11 mouse cellular contexts compared by ENCODE assay signal in genomic region chr13:54577652-54578507, GRCm38 (mm10). TPM values are rescaled to one million over a fixed set of nuclear protein-coding genes. Genes with fewer than 3 reads are reported as not detected.
A peak's percentile ranks its signal among the peaks of the same experiment; 100 is the strongest.
DNase-seq lines count a peak whose midpoint lies in the region; ATAC-seq and TF ChIP-seq lines count a peak whose summit lies in the region.
"Had no signal": no experiment of that assay in that cellular context is flagged by ENCODE, and none has a peak within 500 bp of the region (broad histone marks: within the 10 kb centered on the region; RNA-seq: fewer than 3 reads in every experiment).

No protein-coding gene starts in this region.

- peak overlapping the region; percentile 23 for H3K4me2 ChIP-seq in liver, embryonic 15.5 days
- H3K4me2 ChIP-seq: limb, embryonic 15.5 days had no signal

- peak; percentile 40; the same call in 1 of the 2 replicates for TF ChIP-seq POLR2A in bone marrow, adult 2 months (IDR thresholded peaks at IDR 0.05; ENCODE audit: borderline replicate concordance, control insufficient read depth, low read depth, low read length)

- peaks cover 23% of the 10 kb centered on the region for H3K36me3 ChIP-seq in liver, embryonic 15.5 days (replicated peaks)

- DNase-seq in lung, postnatal 4 days, result peak; percentile 33 to 38
- no peak for DNase-seq in lung, postnatal 25 days (ENCODE audit: low spot score)
- peak; percentile 57 to 66 for DNase-seq in spleen, postnatal 36 days (ENCODE audit: low spot score in 2 of 2)
- DNase-seq in cerebellum, postnatal 25 days, result no peak
- DNase-seq in right cerebral cortex, postnatal 4 days, result no peak
- DNase-seq: adrenal gland, postnatal 14 days; cerebellum, adult 2 months had no signal

- H3K27ac ChIP-seq in bone marrow, adult 2 months (ENCODE audit: control insufficient read depth, insufficient read depth, low read depth, low read length, poor library complexity), result peak overlapping the region; percentile 49; the same call in 1 of the 2 replicates
- 0 out of 2 replicates have a peak overlapping the region, but pooled peaks have one; percentile 38 for H3K27ac ChIP-seq in liver, embryonic 15.5 days (replicated peaks)
- H3K27ac ChIP-seq: limb, embryonic 15.5 days had no signal

- TF ChIP-seq CTCF in bone marrow, adult 2 months (IDR thresholded peaks at IDR 0.05; ENCODE audit: control insufficient read depth, insufficient read depth, low read length), result no peak

- H3K4me1 ChIP-seq in bone marrow, adult 2 months (ENCODE audit: control insufficient read depth, insufficient read depth, low read length), result peaks cover 6% of the 10 kb centered on the region
- peaks cover 43% of the 10 kb centered on the region for H3K4me1 ChIP-seq in liver, embryonic 15.5 days (replicated peaks)

- H3K27me3 ChIP-seq in liver, embryonic 15.5 days, result peaks cover 14% of the 10 kb centered on the region

- 43% methylated on average over 21 of the region's 21 CpGs for WGBS in bone marrow, adult 2 months
- WGBS in liver, embryonic 15.5 days (ENCODE audit: insufficient replicate concordance), result 60% methylated on average over 21 of the region's 21 CpGs

- H3K9ac ChIP-seq in liver, embryonic 15.5 days, result no peak overlapping the region
- H3K9ac ChIP-seq: limb, embryonic 15.5 days had no signal

- no peaks in the 10 kb centered on the region for H3K9me3 ChIP-seq in liver, embryonic 15.5 days (replicated peaks)
- H3K9me3 ChIP-seq: limb, embryonic 15.5 days had no signal

- ATAC-seq in liver, embryonic 15.5 days (ENCODE audit: insufficient read depth), result no peak
- ATAC-seq: intestine, postnatal 0 days had no signal

- no peak overlapping the region for H3K4me3 ChIP-seq in bone marrow, adult 2 months (replicated peaks; ENCODE audit: control insufficient read depth, low read depth, low read length)
- no peak overlapping the region for H3K4me3 ChIP-seq in liver, embryonic 15.5 days (replicated peaks)
- H3K4me3 ChIP-seq: limb, embryonic 15.5 days had no signal

RNA-seq across cellular contexts. Expression of gene Arl10, which starts 3.1 kb away (rescaled TPM):
- polyA plus RNA-seq in bone marrow, adult 2 months (2011; ENCODE audit: insufficient read depth, insufficient read length, low replicate concordance, missing spikeins), result 6.0 and 6.2 TPM in 2 replicates
- 7.0 and 8.2 TPM in 2 replicates for polyA plus RNA-seq in liver, embryonic 15.5 days (2015; fragmentation: Nextera tagmentation; extraction: Ambion mirVana)

RNA-seq across cellular contexts. Expression of gene Nop16, which starts 12.0 kb away (rescaled TPM):
- polyA plus RNA-seq in bone marrow, adult 2 months (2011; ENCODE audit: insufficient read depth, insufficient read length, low replicate concordance, missing spikeins), result 9.5 and 16.1 TPM in 2 replicates
- polyA plus RNA-seq in liver, embryonic 15.5 days (2015; fragmentation: Nextera tagmentation; extraction: Ambion mirVana), result 43.2 and 47.0 TPM in 2 replicates

RNA-seq across cellular contexts. Expression of gene Higd2a, which starts 12.1 kb away (rescaled TPM):
- polyA plus RNA-seq in bone marrow, adult 2 months (2011; ENCODE audit: insufficient read depth, insufficient read length, low replicate concordance, missing spikeins), result 40.1 and 41.2 TPM in 2 replicates
- polyA plus RNA-seq in liver, embryonic 15.5 days (2015; fragmentation: Nextera tagmentation; extraction: Ambion mirVana), result 94.3 and 106 TPM in 2 replicates

RNA-seq across cellular contexts. Expression of gene 4833439L19Rik, which starts 12.6 kb away (rescaled TPM):
- polyA plus RNA-seq in bone marrow, adult 2 months (2011; ENCODE audit: insufficient read depth, insufficient read length, low replicate concordance, missing spikeins), result 17.9 and 24.8 TPM in 2 replicates
- polyA plus RNA-seq in liver, embryonic 15.5 days (2015; fragmentation: Nextera tagmentation; extraction: Ambion mirVana), result 48.5 and 49.7 TPM in 2 replicates

RNA-seq across cellular contexts. Expression of gene Cltb, which starts 33.3 kb away (rescaled TPM):
- 19.8 TPM in 2 replicates for polyA plus RNA-seq in bone marrow, adult 2 months (2011; ENCODE audit: insufficient read depth, insufficient read length, low replicate concordance, missing spikeins)
- polyA plus RNA-seq in liver, embryonic 15.5 days (2015; fragmentation: Nextera tagmentation; extraction: Ambion mirVana), result 35.6 and 40.4 TPM in 2 replicates

Comparison
In these comparisons a context has a peak if more than half of its experiments do, and no peak if none do; other contexts are left out.
1. DNase-seq: peak in lung, postnatal 4 days (2 of 2) and spleen, postnatal 36 days (2 of 2); none in lung, postnatal 25 days (single experiment), cerebellum, postnatal 25 days (0 of 2) and right cerebral cortex, postnatal 4 days (single experiment).